Mouse (Mus musculus) cerebellum, adult 2 months (tissue): ENCODE data around the gene Xrcc6.

ENCODE experiments used
- CTCF ChIP-seq: fragments of 200-500 bp; IDR thresholded peaks from 2 replicates; pipeline ENCODE4 v1.5.1; 2011; ENCODE audit warnings: low read depth, mild to moderate bottlenecking, control low read depth, low read length, moderate library complexity, borderline replicate concordance; ENCODE audit not compliant: insufficient read depth
- POLR2A ChIP-seq: fragments of 200-500 bp; IDR thresholded peaks from 2 replicates; pipeline ENCODE4 v1.6.1; 2011; ENCODE audit warnings: low read length, control low read depth, borderline replicate concordance; ENCODE audit not compliant: insufficient read depth

DNA sequence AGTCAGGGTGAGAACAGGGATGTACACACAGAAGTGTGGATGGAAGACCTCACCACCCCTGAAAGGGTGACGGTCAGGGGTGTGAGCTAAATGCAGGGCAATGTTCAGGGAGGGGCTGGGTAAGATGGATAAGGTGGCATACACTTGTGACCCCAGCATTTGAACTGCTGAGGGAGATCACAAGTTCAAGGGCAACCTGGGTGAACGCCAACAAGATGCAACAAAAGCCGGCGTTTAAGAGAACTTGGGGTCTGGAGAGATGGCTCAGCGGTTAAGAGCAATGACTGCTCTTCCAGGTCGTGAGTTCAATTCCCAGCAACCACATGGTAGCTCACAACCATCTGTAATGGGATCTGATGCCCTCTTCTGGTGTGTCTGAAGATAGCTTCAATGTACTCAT lies 32.9 kb upstream of the Xrcc6 start:
- TF ChIP-seq POLR2A (no peak), CTCF (no peak)
